In genomic region chr17:78936466-78937228, GRCm38 (mm10) we compare ENCODE assay signal across 8 mouse cellular contexts. TPM values are rescaled to one million over a fixed set of nuclear protein-coding genes. Genes with fewer than 3 reads are reported as not detected.
DNase-seq lines count a peak whose midpoint lies in the region; ATAC-seq and TF ChIP-seq lines count a peak whose summit lies in the region.

TSS of gene Cebpz (minus strand) at chr17:78937066.
TSS of gene Ndufaf7 (plus strand) at chr17:78937136.

- peak within 1 kb of the TSS; percentile 92 for H3K9ac ChIP-seq in ES-E14 (ENCODE audit: insufficient read depth, low read depth, low read length, poor library complexity, severe bottlenecking)
- H3K9ac ChIP-seq in forebrain, embryonic 16.5 days (replicated peaks; ENCODE audit: low read depth, low read length) = peak within 1 kb of the TSS; percentile 84
- H3K9ac ChIP-seq in lung, embryonic 14.5 days = peak within 1 kb of the TSS; percentile 84

- H3K4me3 ChIP-seq in ES-E14 (ENCODE audit: insufficient read depth in 1 of 2, low read depth in 1 of 2, low read length in 2 of 2, poor library complexity in 1 of 2, severe bottlenecking in 1 of 2) = peak within 1 kb of the TSS; percentile 92 to 93
- peak within 1 kb of the TSS; percentile 96 for H3K4me3 ChIP-seq in forebrain, embryonic 16.5 days (replicated peaks; ENCODE audit: low read length)
- H3K4me3 ChIP-seq in layer of hippocampus, adult 2 months = peak within 1 kb of the TSS; percentile 88
- peak within 1 kb of the TSS; percentile 89 for H3K4me3 ChIP-seq in lung, embryonic 14.5 days (ENCODE audit: low read depth, low read length)
- H3K4me3 ChIP-seq in olfactory bulb, adult 2 months (ENCODE audit: insufficient read depth, low read depth, low read length) = peak within 1 kb of the TSS; percentile 75
- H3K4me3 ChIP-seq in thymus, adult 2 months (ENCODE audit: control insufficient read depth, insufficient read depth, low read length) = peak within 1 kb of the TSS; percentile 93

- no peak within 1 kb of the TSS for H3K27ac ChIP-seq in ES-E14 (ENCODE audit: insufficient read depth, low read depth, low read length, poor library complexity, severe bottlenecking)
- peak within 1 kb of the TSS; percentile 58 for H3K27ac ChIP-seq in forebrain, embryonic 16.5 days (ENCODE audit: low read length)
- H3K27ac ChIP-seq in layer of hippocampus, adult 2 months = peak within 1 kb of the TSS; percentile 85
- H3K27ac ChIP-seq in lung, embryonic 14.5 days (ENCODE audit: low read depth) = no peak within 1 kb of the TSS; the same call in 1 of the 2 replicates
- H3K27ac ChIP-seq in olfactory bulb, adult 2 months (ENCODE audit: insufficient read depth, low read depth, low read length) = peak within 1 kb of the TSS; percentile 44
- no peak within 1 kb of the TSS for H3K27ac ChIP-seq in thymus, adult 2 months (ENCODE audit: control insufficient read depth, insufficient read depth, low read length)

- H3K27me3 ChIP-seq in forebrain, embryonic 16.5 days (replicated peaks; ENCODE audit: control insufficient read depth, insufficient read depth, low read length) = no peaks in the 10 kb centered on the region
- no peaks in the 10 kb centered on the region for H3K27me3 ChIP-seq in lung, embryonic 14.5 days (ENCODE audit: insufficient read depth, low read length)
- H3K27me3 ChIP-seq in thymus, adult 2 months (ENCODE audit: control insufficient read depth, insufficient read depth, low read length) = no peaks in the 10 kb centered on the region

- intact Hi-C loops in heart, postnatal 36 days (cut with DNase I) = loop anchor here (5.0 kb wide), 2 partner anchors 86 to 99 kb away; partner anchors contain the start of genes Gpatch11, Heatr5b and Prkd3

- in situ Hi-C loops in ES-E14 (cut with MboI; ENCODE audit: low sequenced_read_pairs in 2 of 2, unreplicated experiment in 2 of 2) = no loop called here

- peak; percentile 100 for DNase-seq in ES-E14 (ENCODE audit: low read depth, low spot score)
- DNase-seq in cerebellum, adult 11-12 months = peak; percentile 98
- DNase-seq in heart, postnatal 36 days = peak; percentile 95
- DNase-seq in layer of hippocampus, adult 2 months (ENCODE audit: low spot score in 2 of 2) = peak; percentile 98
- DNase-seq in lung, embryonic 14.5 days = peak; percentile 99
- peak; percentile 97 for DNase-seq in thymus, adult 2 months

- peak; percentile 100 for ATAC-seq in forebrain, embryonic 16.5 days
- ATAC-seq in lung, embryonic 14.5 days (ENCODE audit: insufficient read depth) = peak; percentile 100

- peaks cover 24% of the 10 kb centered on the region for H3K36me3 ChIP-seq in ES-E14 (ENCODE audit: control insufficient read depth, insufficient read depth, low read length, poor library complexity, severe bottlenecking)
- peaks cover 17% of the 10 kb centered on the region for H3K36me3 ChIP-seq in forebrain, embryonic 16.5 days (ENCODE audit: control insufficient read depth, insufficient read depth)
- peaks cover 43% of the 10 kb centered on the region for H3K36me3 ChIP-seq in lung, embryonic 14.5 days (ENCODE audit: insufficient read depth)
- peaks cover 28% of the 10 kb centered on the region for H3K36me3 ChIP-seq in thymus, adult 2 months (ENCODE audit: control insufficient read depth, insufficient read depth, low read length)

- TF ChIP-seq POLR2A in olfactory bulb, adult 2 months (IDR thresholded peaks at IDR 0.05; ENCODE audit: insufficient read depth, low read depth, low read length) = peak; percentile 66
- TF ChIP-seq POLR2A in thymus, adult 2 months (IDR thresholded peaks at IDR 0.05; ENCODE audit: control insufficient read depth, extremely low read depth, insufficient read depth, low read length, poor library complexity) = peak; percentile 71

- H3K4me2 ChIP-seq in forebrain, embryonic 16.5 days (ENCODE audit: low read length) = peak within 1 kb of the TSS; percentile 89
- H3K4me2 ChIP-seq in lung, embryonic 14.5 days = peak within 1 kb of the TSS; percentile 87

- no peak for TF ChIP-seq CTCF in layer of hippocampus, adult 2 months (conservative IDR thresholded peaks at IDR 0.05)
- TF ChIP-seq CTCF in lung, embryonic 14.5 days (IDR thresholded peaks at IDR 0.05; ENCODE audit: low read depth) = no peak
- TF ChIP-seq CTCF in olfactory bulb, adult 2 months (IDR thresholded peaks at IDR 0.05; ENCODE audit: insufficient read depth, low read depth, low read length) = no peak
- peak; percentile 58; the same call in 1 of the 2 replicates for TF ChIP-seq CTCF in thymus, adult 2 months (IDR thresholded peaks at IDR 0.05; ENCODE audit: borderline replicate concordance, control insufficient read depth, extremely low read depth, insufficient read depth, low read length, poor library complexity)

- H3K4me1 ChIP-seq in ES-E14 (ENCODE audit: control insufficient read depth in 2 of 2, insufficient read depth in 2 of 2, low read length in 2 of 2, poor library complexity in 1 of 2) = peaks cover 0 to 2% of the 10 kb centered on the region in 2 experiments; a peak in 1 of 4 replicates
- peaks cover 26% of the 10 kb centered on the region for H3K4me1 ChIP-seq in forebrain, embryonic 16.5 days (replicated peaks; ENCODE audit: control insufficient read depth, insufficient read depth, low read length)
- 0 out of 2 replicates have a peak, but pooled peaks cover 4% of the 10 kb centered on the region for H3K4me1 ChIP-seq in lung, embryonic 14.5 days (ENCODE audit: insufficient read depth)
- 0 out of 2 replicates have a peak, but pooled peaks cover 2% of the 10 kb centered on the region for H3K4me1 ChIP-seq in olfactory bulb, adult 2 months (ENCODE audit: control insufficient read depth, insufficient read depth, low read length)
- peaks cover 7% of the 10 kb centered on the region for H3K4me1 ChIP-seq in thymus, adult 2 months (replicated peaks; ENCODE audit: control insufficient read depth, insufficient read depth, low read length)

- whole genome bisulfite sequencing in forebrain, embryonic 16.5 days = under 1% methylated on average over 45 of the region's 45 CpGs
- WGBS in lung, embryonic 14.5 days = under 1% methylated on average over 45 of the region's 45 CpGs
- under 1% methylated on average over 45 of the region's 45 CpGs for WGBS in olfactory bulb, adult 2 months
- under 1% methylated on average over 45 of the region's 45 CpGs for WGBS in thymus, adult 2 months

- no peaks in the 10 kb centered on the region for H3K9me3 ChIP-seq in ES-E14 (ENCODE audit: control insufficient read depth, insufficient read depth, low read depth, low read length)
- H3K9me3 ChIP-seq in forebrain, embryonic 16.5 days (ENCODE audit: control insufficient read depth, low read length) = no peaks in the 10 kb centered on the region
- H3K9me3 ChIP-seq in lung, embryonic 14.5 days (ENCODE audit: low read depth, low read length) = no peaks in the 10 kb centered on the region

TF ChIP-seq in ES-E14, 5 proteins besides CTCF, POLR2A, EP300 and RAD21:
- TF ChIP-seq ZNF384 (IDR thresholded peaks at IDR 0.05; ENCODE audit: low read depth, low read length) (no peak), CHD2 (IDR thresholded peaks at IDR 0.05; ENCODE audit: low read depth, low read length) (no peak), ZC3H11A (IDR thresholded peaks at IDR 0.05; ENCODE audit: borderline replicate concordance, low read depth, low read length) (no peak), HCFC1 (IDR thresholded peaks at IDR 0.05; ENCODE audit: borderline replicate concordance, insufficient read depth, low read length) (peak; percentile 82)

RNA-seq across cellular contexts. Expression of gene Cebpz, which starts in this region (rescaled TPM):
- 53.6 and 68.4 TPM in 2 replicates for total RNA-seq in ES-E14 (2012; rRNA removed)
- polyA plus RNA-seq in forebrain, embryonic 16.5 days (2015; fragmentation: Nextera tagmentation; extraction: Ambion mirVana) = 50.5 and 58.2 TPM in 2 replicates
- total RNA-seq in heart, postnatal 36 days (2021) = 10 to 100 TPM; 20.7 to 25.2 TPM
- 10 to 100 TPM; 36.2 to 36.9 TPM for total RNA-seq in layer of hippocampus, adult 2 months (2021)
- polyA plus RNA-seq in lung, embryonic 14.5 days (2014; fragmentation: Nextera tagmentation; extraction: Ambion mirVana) = 56.6 and 61.2 TPM in 2 replicates
- not detected in 2 replicates for polyA plus RNA-seq in olfactory bulb, adult 2 months (2012; ENCODE audit: insufficient read depth, insufficient read length, low replicate concordance, missing spikeins)
- polyA plus RNA-seq in thymus, adult 2 months (2012; rRNA removed) = 8.0 and 10.8 TPM in 2 replicates

RNA-seq across cellular contexts. Expression of gene Ndufaf7, which starts in this region (rescaled TPM):
- 20.1 and 20.8 TPM in 2 replicates for total RNA-seq in ES-E14 (2012; rRNA removed)
- polyA plus RNA-seq in forebrain, embryonic 16.5 days (2015; fragmentation: Nextera tagmentation; extraction: Ambion mirVana) = 67.7 and 68.9 TPM in 2 replicates
- total RNA-seq in heart, postnatal 36 days (2021) = 10 to 100 TPM; 47.9 to 58.1 TPM
- total RNA-seq in layer of hippocampus, adult 2 months (2021) = 10 to 100 TPM; 53.9 to 55.4 TPM
- 57.6 and 59.3 TPM in 2 replicates for polyA plus RNA-seq in lung, embryonic 14.5 days (2014; fragmentation: Nextera tagmentation; extraction: Ambion mirVana)
- polyA plus RNA-seq in olfactory bulb, adult 2 months (2012; ENCODE audit: insufficient read depth, insufficient read length, low replicate concordance, missing spikeins) = not detected in 2 replicates
- polyA plus RNA-seq in thymus, adult 2 months (2012; rRNA removed) = 5.4 and 5.5 TPM in 2 replicates

Comparison
In these comparisons a context has a peak if more than half of its experiments do, and no peak if none do; other contexts are left out.
1. H3K27ac ChIP-seq: peak in forebrain, embryonic 16.5 days (single experiment), layer of hippocampus, adult 2 months (single experiment) and olfactory bulb, adult 2 months (single experiment); none in ES-E14 (single experiment), lung, embryonic 14.5 days (single experiment) and thymus, adult 2 months (single experiment).
2. Peak in every context shown above with its lines, with median percentiles within 50 percentile points of each other: DNase-seq, H3K4me3 ChIP-seq and H3K9ac ChIP-seq.